Mouse (Mus musculus) kidney, adult 2 months (tissue): ENCODE measurements around the gene Akap6.

Experiments
- CTCF ChIP-seq: fragments of 200-500 bp; conservative IDR thresholded peaks from 2 replicates; pipeline ENCODE4 v1.5.1; 2011; ENCODE audit warnings: low read depth, mild to moderate bottlenecking, control low read depth, low read length, moderate library complexity, mixed read lengths; ENCODE audit not compliant: insufficient read depth, insufficient read length
- POLR2A ChIP-seq: fragments of 200-500 bp; IDR thresholded peaks from one replicate; pipeline ENCODE4 v1.6.1; 2011; ENCODE audit warnings: low read depth, low read length, control low read depth

- TF ChIP-seq CTCF = no peak
- no peak for TF ChIP-seq POLR2A
Observed at GRCm38 (mm10) chr12:52704810-52705209, 5.6 kb downstream of the Akap6 start.
